Mouse (Mus musculus) limb, embryonic 11.5 days (tissue): ENCODE measurements around the gene Tmem248. TPM values are rescaled to one million over a fixed set of nuclear protein-coding genes. Genes with fewer than 3 reads are reported as not detected.

ENCODE experiments used
- ATAC-seq: fragments of 200-750 bp; cut with Nextera tagmentation; 2 replicates; pipeline ENCODE4 v1.8.0; 2017; ENCODE audit warnings: low read depth; ENCODE audit not compliant: insufficient number of reproducible peaks, low FRiP score, low TSS enrichment
- DNase-seq: peaks from one replicate; pipeline ENCODE4 v3.0.0-alpha.2; 2015; ENCODE audit warnings: low spot score
- H3K27ac ChIP-seq: fragments of 300-500 bp; sonication (generic); replicated peaks from 2 replicates; pipeline ENCODE4 v1.5.1; 2014; ENCODE audit warnings: low read depth, mild to moderate bottlenecking, low read length
- H3K27me3 ChIP-seq: fragments of 300-500 bp; sonication (generic); 2 replicates; pipeline ENCODE4 v1.6.1; 2014; ENCODE audit warnings: mild to moderate bottlenecking, low read length, mixed read lengths; ENCODE audit not compliant: control insufficient read depth, insufficient read depth
- H3K36me3 ChIP-seq: fragments of 300-500 bp; sonication (generic); 2 replicates; pipeline ENCODE4 v1.6.1; 2014; ENCODE audit warnings: mild to moderate bottlenecking, low read length, moderate library complexity, mixed read lengths; ENCODE audit not compliant: control insufficient read depth, insufficient read depth
- H3K4me1 ChIP-seq: fragments of 300-500 bp; sonication (generic); 2 replicates; pipeline ENCODE4 v1.6.1; 2014; ENCODE audit warnings: low read length, mixed read lengths; ENCODE audit not compliant: control insufficient read depth, insufficient read depth
- H3K4me2 ChIP-seq: fragments of 300-500 bp; sonication (generic); 2 replicates; pipeline ENCODE4 v1.6.1; 2014; ENCODE audit warnings: low read depth, mild to moderate bottlenecking, moderate library complexity; ENCODE audit not compliant: severe bottlenecking
- H3K4me3 ChIP-seq: fragments of 300-500 bp; sonication (generic); 2 replicates; pipeline ENCODE4 v1.5.1; 2014; ENCODE audit warnings: low read depth, low read length
- H3K9ac ChIP-seq: fragments of 300-500 bp; sonication (generic); 2 replicates; pipeline ENCODE4 v1.6.1; 2014; ENCODE audit warnings: mild to moderate bottlenecking, low read length
- H3K9me3 ChIP-seq: fragments of 300-500 bp; sonication (generic); 2 replicates; pipeline ENCODE4 v1.6.1; 2016; ENCODE audit warnings: low read length; ENCODE audit not compliant: control insufficient read depth
- WGBS: fragments of 180-500 bp; shearing (Covaris S2); extraction: QIAGEN DNeasy Blood & Tissue Kit; methylation state at CpG from one replicate; pipeline ENCODE4 v1.1.7; 2014; 5-methylcytosine and 5-hydroxymethylcytosine counted together
- polyA plus RNA-seq: library from polyadenylated mRNA; unstranded; fragments of >200 nt; fragmentation: Nextera tagmentation; extraction: Ambion mirVana; gene quantifications from 2 replicates; pipeline ENCODE4 v1.2.1, GENCODE M21; 2014

Gene Tmem248
- polyA plus RNA-seq, 1 experiment from 2014 or later: 36.0 TPM

DNA sequence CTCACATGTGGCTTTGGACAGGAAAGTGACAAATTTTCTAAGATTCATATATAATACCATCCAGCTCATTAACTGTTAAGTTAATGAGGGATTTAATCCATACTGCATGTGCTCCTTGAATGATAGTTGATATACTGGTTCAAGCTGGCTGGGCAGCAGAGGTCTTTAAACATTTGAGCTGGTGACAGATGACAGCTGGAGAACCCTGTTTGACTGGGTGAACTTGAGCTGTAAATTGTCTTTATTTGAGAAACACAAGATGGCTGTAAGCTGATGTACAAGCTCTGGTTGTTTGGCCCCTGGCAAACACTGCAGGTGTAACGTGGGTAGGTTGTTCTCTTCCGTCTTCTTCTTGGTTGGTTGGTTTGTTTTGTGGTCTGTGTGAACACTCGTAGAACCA lies 23.1 kb upstream of the Tmem248 start:
- Histone ChIP-seq H3K9ac (no peak overlapping the region), H3K9me3 (no peaks in the 10 kb centered on the region), H3K4me2 (no peak overlapping the region), H3K4me1 (no peaks in the 10 kb centered on the region), H3K27ac (no peak overlapping the region), H3K4me3 (no peak overlapping the region), H3K36me3 (peaks cover 6% of the 10 kb centered on the region; the same call in 1 of the 2 replicates), H3K27me3 (no peaks in the 10 kb centered on the region)
- ATAC-seq (no peak), DNase-seq (no peak)
- 81% methylated on average over 3 of the region's 3 CpGs for WGBS

DNA sequence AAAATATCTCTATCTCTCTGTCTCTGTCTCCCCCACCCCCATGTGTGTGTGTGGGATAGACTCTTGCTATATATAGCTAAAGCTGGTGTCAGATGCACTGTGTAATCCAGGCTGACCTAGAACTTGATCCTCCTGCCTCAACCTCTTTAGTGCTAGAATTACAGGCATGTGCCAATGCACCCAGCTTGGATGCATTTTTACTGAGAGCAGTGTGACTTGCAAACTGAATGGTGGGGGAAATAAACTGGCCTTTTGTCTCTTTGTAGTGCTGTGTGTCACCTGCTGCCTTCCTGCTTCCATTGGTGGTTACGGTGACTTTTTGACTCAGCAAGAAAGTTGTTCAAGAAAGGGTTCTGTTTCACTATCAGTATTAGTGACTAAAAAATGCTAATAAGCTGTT lies 20.6 kb upstream of the Tmem248 start:
- no peak overlapping the region for H3K9ac ChIP-seq
- 88% methylated on average over 1 of the region's 1 CpGs for WGBS
- DNase-seq (no peak), ATAC-seq (no peak)
- H3K4me3 ChIP-seq: no peak overlapping the region
- peaks cover 6% of the 10 kb centered on the region; the same call in 1 of the 2 replicates for H3K36me3 ChIP-seq
- no peak overlapping the region for H3K4me2 ChIP-seq
- no peaks in the 10 kb centered on the region for H3K9me3 ChIP-seq
- no peaks in the 10 kb centered on the region for H3K27me3 ChIP-seq
- H3K4me1 ChIP-seq: no peaks in the 10 kb centered on the region
- H3K27ac ChIP-seq: no peak overlapping the region

DNA sequence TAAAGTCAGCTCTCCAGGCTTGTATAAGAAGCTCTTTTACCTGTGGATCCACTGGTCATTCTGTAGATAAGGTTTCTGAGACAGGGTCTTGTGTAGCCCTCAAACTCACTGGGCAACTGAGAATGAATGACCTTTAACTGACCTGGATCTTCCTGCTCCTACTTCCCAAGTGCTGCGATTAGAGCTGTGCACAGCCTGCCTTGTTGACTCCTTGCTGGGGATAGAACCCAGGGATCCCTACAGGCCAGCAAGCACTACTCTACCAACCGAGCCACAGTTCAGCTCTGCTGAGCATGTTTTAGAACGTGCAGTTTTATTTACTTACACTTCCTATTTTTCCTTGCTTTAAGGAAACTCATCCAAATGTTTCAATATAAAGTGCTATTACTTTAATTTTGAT lies 19.4 kb upstream of the Tmem248 start:
- ATAC-seq (no peak), DNase-seq (no peak)
- Histone ChIP-seq H3K4me2 (no peak overlapping the region), H3K36me3 (peaks cover 3% of the 10 kb centered on the region; the same call in 1 of the 2 replicates), H3K9ac (no peak overlapping the region), H3K27ac (no peak overlapping the region), H3K4me1 (no peaks in the 10 kb centered on the region), H3K4me3 (no peak overlapping the region), H3K9me3 (no peaks in the 10 kb centered on the region), H3K27me3 (no peaks in the 10 kb centered on the region)
- WGBS: 84% methylated on average over 3 of the region's 3 CpGs

DNA sequence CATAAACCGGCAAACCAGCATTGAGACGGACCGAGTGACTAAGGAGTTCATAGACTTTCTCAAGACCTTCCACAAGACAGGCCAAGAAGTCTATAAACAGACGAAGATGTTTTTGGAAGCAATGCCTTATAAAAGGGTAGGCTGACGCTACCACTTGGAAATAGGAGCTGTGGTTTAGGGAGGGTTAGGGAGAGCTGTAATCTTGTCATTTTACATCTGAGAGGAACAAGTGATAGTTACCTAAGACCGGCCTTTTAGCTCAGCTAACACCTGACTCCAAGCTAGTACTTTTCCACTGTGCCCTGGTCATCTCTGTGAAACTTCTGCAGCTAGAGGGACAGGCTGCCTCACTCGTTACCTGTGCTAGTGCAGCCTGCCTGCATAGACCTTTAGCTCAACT lies 18.9 kb upstream of the Tmem248 start:
- no peak for DNase-seq
- Histone ChIP-seq H3K9me3 (no peaks in the 10 kb centered on the region), H3K4me2 (no peak overlapping the region), H3K27me3 (no peaks in the 10 kb centered on the region), H3K9ac (no peak overlapping the region), H3K36me3 (peaks cover 3% of the 10 kb centered on the region; the same call in 1 of the 2 replicates), H3K4me1 (no peaks in the 10 kb centered on the region), H3K4me3 (no peak overlapping the region), H3K27ac (no peak overlapping the region)
- 96% methylated on average over 7 of the region's 7 CpGs for WGBS
- ATAC-seq: no peak

DNA sequence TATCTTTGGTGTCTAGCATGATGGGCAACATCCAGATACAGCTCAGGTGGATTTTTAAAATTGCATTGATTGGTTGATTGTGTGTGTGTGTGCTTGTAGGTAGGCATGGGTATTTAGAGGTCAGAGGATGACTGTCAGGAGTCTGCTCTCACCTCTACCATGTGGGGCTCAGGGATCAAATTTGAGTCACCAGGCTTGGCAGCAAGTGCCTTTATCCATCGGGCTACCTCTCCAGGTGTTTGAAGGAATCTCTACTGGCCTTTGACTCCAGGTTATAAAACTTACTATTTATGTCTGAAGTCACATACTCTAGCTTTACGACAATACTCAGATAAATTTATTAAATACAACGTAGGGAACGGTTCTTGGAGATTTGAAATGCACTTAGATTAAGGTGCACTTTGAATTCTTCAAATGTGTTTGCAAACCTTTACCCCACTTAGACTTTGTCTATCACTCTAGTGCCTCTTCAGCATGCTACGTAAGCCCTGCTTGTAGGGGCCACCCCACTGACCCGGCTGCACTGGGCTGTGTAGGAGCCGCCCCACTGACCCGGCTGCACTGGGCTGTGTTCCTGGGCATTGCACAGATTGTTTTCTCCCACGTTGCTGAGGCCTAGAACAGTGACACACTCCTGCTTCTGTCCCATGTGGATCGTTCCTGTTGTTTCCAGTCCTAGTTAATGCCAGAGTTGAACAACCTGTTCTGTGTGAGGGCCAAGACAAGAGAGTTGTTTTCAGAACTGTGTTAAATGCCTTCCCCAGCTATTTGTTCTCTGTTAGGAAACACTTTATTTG lies 16.4 kb upstream of the Tmem248 start:
- DNase-seq: no peak
- H3K4me1 ChIP-seq: no peaks in the 10 kb centered on the region
- ATAC-seq: no peak
- H3K36me3 ChIP-seq: peaks cover 3% of the 10 kb centered on the region; the same call in 1 of the 2 replicates
- no peaks in the 10 kb centered on the region for H3K9me3 ChIP-seq
- 87% methylated on average over 10 of the region's 10 CpGs for WGBS
- H3K27ac ChIP-seq: no peak overlapping the region
- H3K4me3 ChIP-seq: no peak overlapping the region
- H3K9ac ChIP-seq: no peak overlapping the region
- no peaks in the 10 kb centered on the region for H3K27me3 ChIP-seq
- H3K4me2 ChIP-seq: no peak overlapping the region

DNA sequence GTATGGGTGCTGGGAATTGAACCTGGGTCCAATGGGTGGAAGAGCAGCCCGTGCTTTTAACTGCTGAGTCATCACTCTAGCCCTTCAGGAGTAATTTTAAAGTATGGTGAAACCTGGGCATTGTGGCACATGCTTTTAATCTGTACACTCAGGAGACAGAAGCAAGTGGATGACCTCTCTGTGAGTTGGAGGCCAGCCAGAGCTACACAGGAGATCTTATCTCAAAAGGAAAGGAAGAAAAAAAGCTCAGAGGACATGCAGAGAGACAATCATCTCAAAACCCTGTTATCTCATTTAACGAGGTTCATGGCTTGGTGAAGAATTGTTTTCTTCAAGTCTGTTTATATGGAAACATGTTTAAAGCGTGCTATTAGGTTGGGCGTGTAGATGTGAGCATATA lies 12.9 kb upstream of the Tmem248 start:
- Histone ChIP-seq H3K4me2 (no peak overlapping the region), H3K4me3 (no peak overlapping the region), H3K9me3 (no peaks in the 10 kb centered on the region), H3K9ac (no peak overlapping the region), H3K27me3 (no peaks in the 10 kb centered on the region), H3K4me1 (no peaks in the 10 kb centered on the region), H3K36me3 (peaks cover 6% of the 10 kb centered on the region; the same call in 1 of the 2 replicates), H3K27ac (no peak overlapping the region)
- ATAC-seq (no peak), DNase-seq (no peak)
- WGBS: 85% methylated on average over 4 of the region's 4 CpGs

DNA sequence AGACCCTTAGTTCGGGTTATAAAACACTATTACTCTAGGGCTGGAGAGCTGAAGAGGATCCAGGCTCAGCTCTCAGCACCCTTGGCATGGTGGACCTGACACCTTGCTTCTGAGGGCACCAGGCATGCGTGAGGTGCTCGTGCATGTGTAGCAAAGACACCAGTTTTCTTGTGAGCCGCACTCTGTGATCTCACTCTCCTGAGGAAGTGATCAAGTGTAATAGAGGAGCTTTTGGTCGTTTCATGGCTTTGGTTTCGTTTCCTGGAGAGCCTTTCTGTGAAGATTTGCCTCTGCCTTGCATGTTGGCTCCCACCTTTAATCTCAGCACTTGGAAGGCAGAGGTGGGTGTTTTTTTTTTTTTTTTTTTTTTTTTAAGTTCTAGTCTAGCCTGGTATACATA lies 12.3 kb upstream of the Tmem248 start:
- no peaks in the 10 kb centered on the region for H3K4me1 ChIP-seq
- H3K36me3 ChIP-seq: peaks cover 9% of the 10 kb centered on the region; the same call in 1 of the 2 replicates
- no peaks in the 10 kb centered on the region for H3K27me3 ChIP-seq
- H3K4me3 ChIP-seq: no peak overlapping the region
- no peak overlapping the region for H3K4me2 ChIP-seq
- 79% methylated on average over 6 of the region's 6 CpGs for WGBS
- no peak overlapping the region for H3K9ac ChIP-seq
- DNase-seq (no peak), ATAC-seq (no peak)
- H3K27ac ChIP-seq: no peak overlapping the region
- H3K9me3 ChIP-seq: no peaks in the 10 kb centered on the region

DNA sequence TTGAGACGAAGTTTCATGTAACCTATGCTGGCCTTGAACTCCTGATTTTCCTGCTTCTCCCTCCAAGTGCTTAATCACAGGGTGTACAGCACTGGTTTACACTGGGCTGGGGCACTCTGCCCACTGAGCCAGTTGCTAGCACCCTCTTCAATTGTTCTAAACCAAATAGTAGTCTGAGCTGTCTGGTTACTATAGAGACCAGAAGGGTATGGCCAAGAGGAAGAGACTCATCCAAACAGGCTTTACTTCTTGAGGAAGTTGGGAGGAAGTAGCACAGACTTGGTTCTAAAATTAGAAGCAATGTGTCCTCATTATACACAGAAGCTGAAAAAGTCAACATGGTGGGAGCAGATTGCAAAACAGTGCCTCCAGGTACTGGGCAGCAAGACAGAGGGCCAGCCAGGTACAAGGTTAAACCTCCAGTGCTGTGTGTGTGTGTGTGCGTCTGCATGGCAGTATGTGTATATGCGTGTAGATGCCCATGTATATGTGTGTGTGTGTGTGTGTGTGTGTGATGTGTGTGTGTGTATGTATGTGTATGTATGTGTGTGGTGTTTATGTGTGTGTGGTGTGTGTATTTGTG lies 11.3 kb upstream of the Tmem248 start:
- Histone ChIP-seq H3K36me3 (peaks cover 18% of the 10 kb centered on the region), H3K9me3 (no peaks in the 10 kb centered on the region), H3K4me1 (no peaks in the 10 kb centered on the region), H3K4me3 (no peak overlapping the region), H3K9ac (no peak overlapping the region), H3K27me3 (no peaks in the 10 kb centered on the region), H3K27ac (no peak overlapping the region), H3K4me2 (no peak overlapping the region)
- WGBS: 88% methylated on average over 3 of the region's 3 CpGs
- no peak for DNase-seq
- no peak for ATAC-seq
